Mouse (Mus musculus) MEL (cell line): ENCODE data around the gene Palld. TPM values are rescaled to one million over a fixed set of nuclear protein-coding genes. Genes with fewer than 3 reads are reported as not detected.

Source experiments
- DNase-seq: peaks from one replicate; pipeline ENCODE4 v3.0.0; 2011; ENCODE audit warnings: low read depth, low spot score
- H3K27ac ChIP-seq: 2 replicates; pipeline ENCODE4 v1.5.1; 2012; ENCODE audit warnings: low read depth, mild to moderate bottlenecking, control low read depth, low read length, moderate library complexity; ENCODE audit not compliant: control insufficient read depth
- H3K27me3 ChIP-seq, 2 experiments: fragments of 150-350 bp in 1 of 2; sonication (generic) in 1 of 2; 2 replicates each; pipeline ENCODE4 v1.6.1; 2012; ENCODE audit warnings: low read length in 2 of 2, mild to moderate bottlenecking in 2 of 2, improper control_type of control experiment in 1 of 2, moderate library complexity in 1 of 2; ENCODE audit not compliant: insufficient read depth in 2 of 2, control insufficient read depth in 1 of 2
- H3K36me3 ChIP-seq, 2 experiments: 2 replicates each; pipeline ENCODE4 v1.6.1; 2012 to 2014; ENCODE audit warnings: low read length in 2 of 2, improper control_type of control experiment in 1 of 2, inconsistent platforms in 1 of 2, mild to moderate bottlenecking in 1 of 2; ENCODE audit not compliant: insufficient read depth in 2 of 2, control insufficient read depth in 1 of 2
- H3K4me1 ChIP-seq, 2 experiments: fragments of 150-350 bp in 1 of 2; sonication (generic) in 1 of 2; 2 replicates each; pipeline ENCODE4 v1.6.1; 2012; ENCODE audit warnings: low read length in 2 of 2, improper control_type of control experiment in 1 of 2, mild to moderate bottlenecking in 1 of 2; ENCODE audit not compliant: insufficient read depth in 2 of 2, control insufficient read depth in 1 of 2
- H3K4me3 ChIP-seq, 2 experiments: fragments of 150-350 bp in 1 of 2; sonication (generic) in 1 of 2; 2 replicates each; pipeline ENCODE4 v1.5.1; 2012; ENCODE audit warnings: low read depth in 2 of 2, low read length in 2 of 2, mild to moderate bottlenecking in 2 of 2, moderate library complexity in 2 of 2, control low read depth in 1 of 2, improper control_type of control experiment in 1 of 2; ENCODE audit not compliant: control insufficient read depth in 1 of 2, insufficient read depth in 1 of 2
- H3K79me2 ChIP-seq: 2 replicates; pipeline ENCODE4 v1.6.1; 2012; ENCODE audit warnings: mild to moderate bottlenecking, low read length, moderate library complexity; ENCODE audit not compliant: control insufficient read depth, poor library complexity, insufficient read depth
- H3K9ac ChIP-seq: 2 replicates; pipeline ENCODE4 v1.6.1; 2012; ENCODE audit warnings: low read depth, mild to moderate bottlenecking, control low read depth, low read length, moderate library complexity; ENCODE audit not compliant: control insufficient read depth, poor library complexity, severe bottlenecking
- H3K9me3 ChIP-seq: fragments of 150-350 bp; sonication (generic); replicated peaks from 2 replicates; pipeline ENCODE4 v1.6.1; 2012; ENCODE audit warnings: mild to moderate bottlenecking, low read length, improper control_type of control experiment, moderate library complexity; ENCODE audit not compliant: insufficient read depth
- CHD1 ChIP-seq: IDR thresholded peaks from 2 replicates; pipeline ENCODE4 v1.6.1; 2012; ENCODE audit warnings: low read depth, mild to moderate bottlenecking, inconsistent platforms, low read length, improper control_type of control experiment
- E2F4 ChIP-seq: IDR thresholded peaks from 2 replicates; pipeline ENCODE4 v1.6.1; 2011; ENCODE audit warnings: low read depth, low read length, improper control_type of control experiment, borderline replicate concordance
- GABPA ChIP-seq: IDR thresholded peaks from 2 replicates; pipeline ENCODE4 v1.6.1; 2012; ENCODE audit warnings: low read depth, mild to moderate bottlenecking, inconsistent platforms, low read length, improper control_type of control experiment, moderate library complexity
- GATA1 ChIP-seq: IDR thresholded peaks from 2 replicates; pipeline ENCODE4 v1.6.1; 2011; ENCODE audit warnings: low read depth, low read length, improper control_type of control experiment
- MAZ ChIP-seq: IDR thresholded peaks from 2 replicates; pipeline ENCODE4 v1.6.1; 2012; ENCODE audit warnings: low read depth, mild to moderate bottlenecking, inconsistent platforms, low read length, improper control_type of control experiment
- POLR2AphosphoS2 ChIP-seq: IDR thresholded peaks from 2 replicates; pipeline ENCODE4 v1.6.1; 2011; ENCODE audit warnings: low read length, improper control_type of control experiment
- RAD21 ChIP-seq: IDR thresholded peaks from 2 replicates; pipeline ENCODE4 v1.6.1; 2011; ENCODE audit warnings: mild to moderate bottlenecking, low read depth, low read length, improper control_type of control experiment
- USF2 ChIP-seq, 2 experiments: IDR thresholded peaks; 2 replicates each; pipeline ENCODE4 v1.6.1; 2011 to 2012; ENCODE audit warnings: improper control_type of control experiment in 2 of 2, low read length in 2 of 2, borderline replicate concordance in 1 of 2, inconsistent platforms in 1 of 2, low read depth in 1 of 2, mild to moderate bottlenecking in 1 of 2; ENCODE audit not compliant: insufficient read depth in 1 of 2
- ZNF384 ChIP-seq: IDR thresholded peaks from 2 replicates; pipeline ENCODE4 v1.6.1; 2012; ENCODE audit warnings: low read depth, mild to moderate bottlenecking, inconsistent platforms, low read length, improper control_type of control experiment
- polyA plus RNA-seq, 2 experiments: library from polyadenylated mRNA; stranded (reverse) in 1 of 2; unstranded in 1 of 2; fragments of >175 nt in 1 of 2; fragments of >200 nt in 1 of 2; gene quantifications; 2 replicates each; pipeline versions ENCODE4 v1.2.1 to v1.2.4; 2012; ENCODE audit warnings: low replicate concordance in 2 of 2, low read depth in 1 of 2; ENCODE audit not compliant: insufficient read length in 2 of 2, insufficient read depth in 1 of 2, missing spikeins in 1 of 2
- total RNA-seq: library from RNA; depleted of rRNA; stranded (reverse); fragments of 300-350 nt; gene quantifications from 2 replicates; pipeline ENCODE4 v1.2.3, GENCODE M21; 2012

Gene Palld
- total and polyA plus RNA-seq, 3 experiments, result 0.23 to 1.9 TPM; not detected in 1

DNA sequence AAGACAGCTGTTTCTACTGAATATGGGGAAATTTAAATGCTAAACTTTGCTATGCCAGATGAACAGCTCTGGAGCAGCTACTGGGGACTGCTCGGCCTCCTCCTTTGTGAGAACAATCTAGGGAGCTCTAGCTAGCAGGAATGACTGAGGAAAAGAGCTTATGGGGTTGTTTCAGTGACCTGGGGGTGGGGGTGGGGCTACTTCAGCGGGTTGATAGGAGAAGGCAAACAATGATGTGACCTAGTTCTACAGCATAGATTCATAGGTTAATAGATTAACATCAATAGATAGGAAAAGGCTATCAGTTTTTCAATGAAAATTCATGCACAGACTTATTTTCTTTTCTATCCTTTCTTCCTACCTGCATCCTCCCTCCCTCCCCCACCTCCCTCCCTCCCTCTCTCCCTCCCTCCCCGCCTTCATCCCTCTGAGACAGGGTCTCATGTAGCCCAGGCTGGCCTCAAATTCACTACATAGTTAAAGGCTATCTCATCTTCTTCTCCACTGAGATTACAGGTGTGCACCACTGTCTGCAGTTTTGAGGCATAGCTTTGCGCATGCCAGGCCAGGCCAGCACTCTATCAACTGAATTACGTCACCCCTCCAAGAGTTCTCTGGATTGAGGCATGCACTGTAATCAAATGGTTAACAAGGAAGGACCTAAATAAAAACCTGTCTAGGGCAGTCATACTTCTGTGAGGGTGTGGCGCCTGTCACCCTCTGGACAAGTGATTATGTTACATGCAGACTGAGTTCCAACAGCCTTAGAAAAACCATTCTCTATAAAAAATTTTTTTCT lies 158.5 kb downstream of the Palld start:
- no peaks in the 10 kb centered on the region for H3K27me3 ChIP-seq
- no peak for TF ChIP-seq ZNF384
- TF ChIP-seq, all 39 proteins: peak for 0
- no peaks in the 10 kb centered on the region for H3K4me1 ChIP-seq

DNA sequence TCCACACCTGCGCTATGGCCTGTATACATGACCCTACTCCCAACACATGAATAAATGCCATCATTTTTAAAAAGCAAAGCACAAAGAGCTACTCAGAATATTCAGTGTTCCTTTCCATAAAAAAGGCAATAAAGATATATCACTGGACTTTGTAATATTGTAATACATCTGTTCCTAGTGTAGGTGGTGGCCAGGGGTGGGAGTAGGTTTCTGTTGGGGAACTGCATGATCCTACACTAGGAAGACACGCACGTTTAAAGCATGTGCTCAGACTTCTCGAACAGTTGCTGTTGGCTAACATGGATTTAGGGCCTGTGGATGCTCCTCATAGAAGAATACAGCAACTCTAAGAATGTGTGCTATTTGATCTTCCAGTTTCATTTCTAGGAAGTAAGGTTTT lies 165.0 kb downstream of the Palld start:
- Histone ChIP-seq H3K4me1 (no peaks in the 10 kb centered on the region), H3K9ac (no peak overlapping the region), H3K27ac (no peak overlapping the region), H3K27me3 (no peaks in the 10 kb centered on the region)
- no peak for DNase-seq
- TF ChIP-seq GABPA, result no peak
- no peak for TF ChIP-seq RAD21
- no peak for TF ChIP-seq E2F4
- TF ChIP-seq, all 39 proteins: peak for 0
- H3K9me3 ChIP-seq, result no peaks in the 10 kb centered on the region
- H3K4me3 ChIP-seq, result no peak overlapping the region
- H3K36me3 ChIP-seq, result no peaks in the 10 kb centered on the region
- no peaks in the 10 kb centered on the region for H3K79me2 ChIP-seq

More for the DNA sequence above, 158.5 kb downstream of the Palld start:
- Histone ChIP-seq H3K9ac (no peak overlapping the region), H3K9me3 (no peaks in the 10 kb centered on the region), H3K4me3 (no peak overlapping the region), H3K27ac (no peak overlapping the region), H3K79me2 (no peaks in the 10 kb centered on the region), H3K36me3 (no peaks in the 10 kb centered on the region)
- no peak for DNase-seq

DNA sequence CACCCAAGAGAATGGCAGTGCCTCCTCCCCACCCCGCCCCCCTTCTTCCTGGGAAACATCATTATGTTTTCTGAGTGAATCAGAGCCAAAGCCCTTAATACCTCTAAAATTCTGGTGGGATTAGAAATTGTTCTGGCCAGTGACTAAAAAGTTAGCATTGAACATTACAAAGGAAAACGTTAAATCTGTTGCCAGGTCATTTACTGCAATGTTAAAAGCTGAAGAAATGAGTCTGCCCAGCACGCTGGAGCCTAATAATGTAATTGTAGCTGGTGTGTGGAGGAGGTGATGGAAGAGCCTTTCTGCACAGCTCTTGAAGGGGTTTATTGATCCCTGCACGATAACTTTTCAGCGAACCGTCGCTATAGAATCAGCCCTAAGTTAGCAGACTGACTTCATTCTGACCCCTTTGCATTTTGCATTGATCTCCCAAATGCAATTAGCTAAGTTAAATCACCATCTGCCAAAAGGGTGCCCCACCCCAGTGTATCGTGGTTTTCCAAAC lies 165.7 kb downstream of the Palld start:
- no peak overlapping the region for H3K27ac ChIP-seq
- no peaks in the 10 kb centered on the region for H3K9me3 ChIP-seq
- no peaks in the 10 kb centered on the region for H3K27me3 ChIP-seq
- TF ChIP-seq USF2 (IDR thresholded peaks at IDR 0.05; ENCODE audit: borderline replicate concordance in 1 of 2, insufficient read depth in 1 of 2, low read depth in 1 of 2, low read length in 2 of 2), result no peak
- TF ChIP-seq MAZ, result no peak
- TF ChIP-seq POLR2AphosphoS2, result no peak
- no peak for TF ChIP-seq GATA1
- no peak for TF ChIP-seq CHD1
- H3K9ac ChIP-seq, result no peak overlapping the region
- no peaks in the 10 kb centered on the region for H3K79me2 ChIP-seq
- no peaks in the 10 kb centered on the region for H3K36me3 ChIP-seq
- H3K4me1 ChIP-seq, result no peaks in the 10 kb centered on the region
- H3K4me3 ChIP-seq, result no peak overlapping the region
- no peak for DNase-seq
